Mouse (Mus musculus) c-Kit-positive CD71-positive TER-119-positive erythroid progenitor cells, embryonic 14.5 days (primary cell): ENCODE results near the gene Serpine1.
A peak's percentile ranks its signal among the peaks of the same experiment; 100 is the strongest.

Experiments used
- DNase-seq: peaks from one replicate; pipeline ENCODE4 v3.0.0-alpha.2; 2013; ENCODE audit warnings: low spot score

Serpine1 gene

DNA sequence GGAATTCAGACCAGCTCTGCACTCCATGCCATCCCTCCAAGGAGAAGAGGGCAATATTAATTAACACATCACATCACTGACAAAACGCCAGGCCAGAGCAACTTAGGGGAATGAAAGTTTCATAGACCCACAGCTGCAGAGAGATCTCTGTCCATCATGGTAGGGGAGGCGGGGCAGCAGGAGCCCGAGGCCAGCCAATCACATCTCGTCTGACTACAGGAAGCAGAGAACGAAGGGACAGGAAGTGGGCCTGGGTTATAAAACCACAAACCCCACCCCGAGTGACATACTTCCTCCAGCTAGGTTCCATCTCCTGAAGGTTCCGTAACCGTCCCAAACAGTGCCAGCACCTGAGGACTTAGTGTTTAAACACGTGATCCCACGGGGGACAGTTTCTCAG, 23.1 kb upstream of the Serpine1 start:
- no peak for DNase-seq

DNA sequence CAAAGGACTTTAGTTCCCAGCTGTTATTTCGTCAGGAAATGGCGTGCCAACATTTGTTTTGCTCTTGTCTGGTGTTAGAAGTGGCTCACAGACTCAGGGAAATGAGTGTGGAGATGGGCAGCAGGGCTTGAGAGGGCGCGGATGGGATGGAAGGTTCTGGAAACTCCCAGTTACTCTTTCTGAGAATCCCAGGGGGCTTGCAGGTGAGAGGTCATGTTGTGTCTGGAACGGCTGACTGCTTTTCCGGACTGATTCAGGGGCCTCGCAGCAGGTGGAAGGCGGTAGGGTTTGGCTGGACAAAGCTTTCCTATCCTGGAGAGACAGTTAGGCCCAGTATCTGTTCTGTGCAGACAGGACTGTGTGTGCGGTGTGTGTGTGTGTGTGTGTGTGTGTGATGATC, 21.7 kb upstream of the Serpine1 start:
- no peak for DNase-seq

GRCm38 (mm10) chr5:137091560-137091959, 19.5 kb upstream of the Serpine1 start:
- no peak for DNase-seq

DNA sequence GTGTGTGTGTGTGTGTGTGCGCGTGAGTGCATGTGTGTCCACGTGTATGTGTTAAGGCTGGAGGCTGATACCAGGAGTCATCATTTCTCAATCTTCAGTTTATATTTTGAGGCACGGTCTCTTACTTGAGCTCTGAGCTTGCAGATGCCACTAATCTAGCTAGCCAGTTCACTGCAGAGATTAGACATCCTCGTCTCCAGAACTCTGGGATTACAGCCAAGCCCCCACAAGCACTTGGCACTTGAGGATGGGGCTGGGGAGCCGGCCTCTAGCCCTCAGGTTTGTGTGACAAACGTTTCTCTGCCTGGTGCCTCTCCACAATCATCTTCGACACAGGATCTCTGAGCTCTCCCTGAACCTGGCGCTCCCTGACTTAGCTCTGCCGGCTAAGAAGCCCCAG, 18.8 kb upstream of the Serpine1 start:
- DNase-seq, result no peak

DNA sequence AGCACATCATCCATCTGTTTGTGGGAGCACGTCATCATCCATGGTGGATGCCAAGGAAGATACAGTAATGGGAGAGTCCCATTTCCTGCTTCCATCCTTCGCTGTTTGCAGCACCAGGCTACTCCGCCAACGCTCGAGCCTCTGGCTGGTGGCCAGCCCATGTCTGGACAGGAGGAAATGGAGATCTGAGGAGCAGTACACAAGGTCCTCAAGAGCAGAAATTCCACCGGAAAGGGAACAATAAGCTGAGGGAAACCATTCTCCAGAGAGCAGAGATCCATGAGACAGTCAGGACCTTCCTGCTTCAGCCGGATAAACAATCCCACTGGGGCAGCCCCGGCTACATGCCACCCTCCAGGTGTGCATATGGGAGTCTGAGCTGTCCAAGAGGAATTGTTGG, 15.3 kb upstream of the Serpine1 start:
- DNase-seq, result no peak

- DNase-seq, result no peak
Observed at GRCm38 (mm10) chr5:137085731-137086130, 13.7 kb upstream of the Serpine1 start.

GRCm38 (mm10) chr5:137085021-137085420, 13.0 kb upstream of the Serpine1 start:
- no peak for DNase-seq

DNA sequence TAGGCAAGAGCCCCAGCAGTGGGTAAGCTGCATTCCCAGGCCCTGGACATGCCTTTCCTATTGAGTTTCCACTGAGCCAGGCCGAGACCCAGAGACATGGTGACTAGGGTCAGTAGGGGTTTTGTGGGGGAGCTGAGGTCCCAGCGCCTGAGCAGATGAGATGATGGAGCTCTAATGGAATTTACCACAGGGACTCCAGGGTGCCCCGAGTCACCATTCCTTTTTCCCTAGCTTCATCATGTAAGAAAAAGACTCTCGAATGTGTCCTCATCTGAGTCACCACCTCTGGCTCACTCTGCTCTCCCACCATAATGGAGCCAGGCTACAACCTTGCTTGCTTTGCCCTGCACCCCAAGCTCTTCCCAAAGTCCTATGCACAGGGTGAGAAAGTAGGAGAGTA, 11.0 kb upstream of the Serpine1 start:
- DNase-seq, result no peak

DNA sequence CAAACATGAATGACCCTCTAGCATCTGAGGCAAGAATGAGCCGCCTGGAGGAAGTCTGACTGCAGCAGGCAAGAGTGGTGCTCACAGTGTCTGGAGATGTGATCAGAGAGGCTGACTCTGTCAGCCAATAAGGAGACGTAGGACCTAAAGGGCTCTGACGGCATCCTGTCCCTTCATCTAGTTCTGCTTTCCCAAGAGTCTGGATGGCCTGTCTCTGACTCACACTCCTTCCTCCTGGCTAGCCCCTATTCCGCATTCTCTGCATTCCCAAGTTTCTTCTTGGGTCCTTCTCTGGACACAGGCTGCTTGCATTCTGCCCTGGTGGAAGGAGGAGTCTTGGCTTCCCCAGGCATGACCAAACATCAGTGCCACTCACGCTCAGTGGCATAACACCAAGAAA, 7.8 kb upstream of the Serpine1 start:
- DNase-seq, result no peak

DNA sequence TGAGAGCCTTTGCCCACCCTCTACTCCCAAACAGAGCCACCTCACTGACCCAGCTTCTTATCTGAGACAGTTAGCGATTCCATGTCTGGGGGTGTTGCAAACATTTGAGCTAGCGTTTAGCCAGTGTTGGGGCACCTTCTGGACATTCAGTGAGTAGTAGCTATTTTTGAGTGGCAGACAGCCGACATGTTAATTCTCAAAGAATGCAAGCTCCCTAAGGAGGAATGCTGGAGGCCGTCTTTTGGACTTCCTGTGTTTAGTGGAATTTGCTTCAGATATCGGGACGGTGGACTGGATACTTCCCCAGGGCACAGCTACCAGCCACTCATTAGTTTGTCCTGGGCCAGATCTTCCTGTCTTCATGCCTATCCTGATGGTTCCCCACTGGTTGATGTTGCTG, 6.5 kb upstream of the Serpine1 start:
- DNase-seq, result no peak

GRCm38 (mm10) chr5:137078041-137078440, 6.0 kb upstream of the Serpine1 start:
- DNase-seq, result no peak

DNA sequence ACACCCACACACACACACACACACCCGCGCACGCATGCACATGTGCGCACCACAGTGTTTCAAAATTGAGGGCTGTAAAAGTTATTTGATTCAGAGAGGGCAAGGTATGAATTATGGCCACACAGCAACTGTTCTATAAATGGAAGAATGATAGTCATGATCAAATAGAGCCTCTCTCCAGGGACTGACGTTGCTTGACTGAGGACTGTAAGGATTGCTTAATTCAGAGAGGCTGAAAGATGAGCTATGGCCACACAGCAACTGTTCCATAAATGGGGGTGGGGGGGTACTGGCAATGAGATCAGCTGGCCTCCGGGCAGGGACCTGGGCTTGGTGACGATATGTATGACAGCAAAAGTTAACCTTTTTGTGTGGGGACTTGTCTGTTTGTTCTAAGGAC, 5.1 kb upstream of the Serpine1 start:
- no peak for DNase-seq

DNA sequence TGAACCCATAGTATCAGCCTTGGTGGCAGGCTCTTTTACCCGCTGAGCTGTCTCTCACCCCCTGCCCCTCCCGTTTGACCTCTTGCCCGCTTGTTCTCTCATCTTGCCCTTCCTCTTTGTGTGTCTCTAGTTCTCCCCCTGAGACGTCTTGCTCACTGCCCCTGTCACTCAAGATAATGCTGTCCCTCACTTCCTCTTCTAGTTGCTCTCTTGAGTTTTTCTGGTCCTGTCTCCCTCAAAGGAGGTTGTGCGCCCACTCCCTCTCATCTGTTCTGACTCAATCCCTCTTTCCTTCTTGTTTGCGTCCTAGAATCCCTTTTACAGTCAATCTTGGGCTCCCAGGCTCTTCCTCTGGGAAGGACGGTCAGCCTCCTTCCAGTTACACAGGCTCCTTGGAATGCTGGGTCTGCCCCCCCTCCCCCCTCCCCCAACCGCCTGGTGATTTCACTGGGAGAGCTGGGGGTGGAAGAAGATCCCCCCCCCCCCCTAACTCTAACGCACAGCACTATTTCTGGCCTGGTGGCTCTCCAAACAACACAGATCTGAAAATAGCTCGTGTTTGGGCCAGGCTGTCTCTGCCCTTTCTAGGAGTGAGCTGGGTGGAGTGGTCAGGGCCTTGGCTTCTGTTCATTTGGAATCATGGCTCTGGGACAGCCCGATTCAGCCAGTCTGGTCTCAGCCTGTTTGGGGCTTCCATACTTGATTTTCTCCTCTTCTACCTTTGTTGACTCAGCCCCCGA, 4.3 kb upstream of the Serpine1 start:
- no peak for DNase-seq

DNA sequence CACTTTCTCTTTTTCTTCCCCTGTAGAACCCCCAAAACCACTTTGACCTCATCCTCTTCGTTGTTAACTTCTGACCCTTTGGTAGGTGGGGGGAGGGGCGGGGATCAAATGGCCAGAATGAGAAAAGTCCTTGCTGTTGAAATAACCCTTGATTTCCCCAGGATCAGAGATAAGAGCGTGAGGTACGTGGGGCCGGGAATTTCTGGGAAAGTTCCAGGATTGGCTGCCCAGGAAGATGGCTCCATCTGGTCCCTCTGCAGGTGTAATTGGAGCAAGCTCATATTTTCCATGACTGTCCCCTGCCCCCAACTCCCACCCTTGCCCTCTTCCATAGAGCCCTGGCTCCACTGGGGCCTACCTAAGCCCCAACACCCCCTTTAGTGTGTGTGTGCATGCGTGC, 3.7 kb upstream of the Serpine1 start:
- no peak for DNase-seq

DNA sequence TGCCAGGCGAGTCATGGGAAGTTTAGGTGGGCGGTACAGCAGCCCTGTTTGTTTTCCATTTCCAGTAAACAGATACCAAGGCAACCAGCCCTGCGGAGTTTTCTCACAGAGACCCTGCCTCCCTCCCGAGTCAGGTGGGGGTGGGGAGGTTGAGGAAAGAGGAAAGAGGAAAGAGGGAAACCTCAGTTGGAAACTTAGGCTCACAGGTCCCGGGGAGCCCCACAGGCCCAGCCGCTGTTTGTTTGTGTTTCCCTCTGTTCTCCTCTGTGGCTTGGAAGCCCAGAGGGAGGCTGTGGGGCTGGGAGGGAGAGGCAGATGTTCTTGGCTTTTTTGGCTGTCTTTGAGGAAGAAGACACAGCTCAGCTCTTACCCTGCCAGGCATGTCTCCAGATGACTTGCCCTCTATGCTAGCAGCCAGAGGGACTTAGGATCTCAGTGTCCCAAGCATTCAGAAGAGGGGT, 2.2 kb upstream of the Serpine1 start:
- DNase-seq, result no peak

DNA sequence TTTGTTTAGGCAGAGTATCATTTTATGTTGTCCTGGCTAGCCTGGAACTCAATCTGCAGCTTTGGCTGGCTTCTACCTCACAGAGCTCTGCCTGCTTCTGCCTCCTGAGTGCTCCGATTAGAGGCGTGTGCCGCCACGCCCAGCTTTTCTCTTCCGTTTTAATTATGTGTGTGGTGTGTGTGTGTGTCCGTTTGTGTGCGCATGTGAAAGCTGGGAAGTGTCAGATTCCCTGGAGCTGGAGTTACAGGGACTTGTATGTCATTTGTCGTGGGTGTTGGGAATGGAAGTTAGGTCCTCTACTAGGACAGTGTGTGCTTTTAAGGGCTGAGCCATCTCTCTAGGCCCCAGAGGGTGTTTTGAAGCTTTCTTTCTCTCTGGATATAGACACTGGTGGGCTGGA, 1.1 kb upstream of the Serpine1 start:
- no peak for DNase-seq

- no peak for DNase-seq
Observed at GRCm38 (mm10) chr5:137070881-137071605, 1.0 kb downstream of the Serpine1 start.

DNA sequence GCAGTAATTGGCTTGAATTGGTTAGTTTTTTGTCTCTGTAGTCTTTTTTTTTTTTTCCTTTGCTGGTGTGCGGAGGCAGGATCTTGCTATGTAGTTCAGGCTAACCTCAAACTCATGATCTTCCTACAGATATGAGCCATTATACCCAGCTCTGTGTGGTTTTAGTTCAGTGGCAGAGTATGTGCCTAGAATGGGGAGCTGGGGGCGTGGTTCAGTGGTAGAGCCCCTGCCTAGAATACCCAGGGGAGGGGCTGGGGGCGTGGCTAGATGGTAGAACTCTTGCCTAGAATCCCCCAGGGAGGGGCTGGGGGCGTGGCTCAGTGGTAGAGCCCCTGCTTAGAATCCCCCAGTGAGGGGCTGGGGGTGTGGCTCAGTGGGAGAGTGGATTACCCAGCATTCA, 3.4 kb downstream of the Serpine1 start:
- DNase-seq, result no peak

- DNase-seq, result no peak
Observed at GRCm38 (mm10) chr5:137065923-137066322, 6.1 kb downstream of the Serpine1 start.

GRCm38 (mm10) chr5:137065454-137065853, 6.6 kb downstream of the Serpine1 start:
- no peak for DNase-seq

DNA sequence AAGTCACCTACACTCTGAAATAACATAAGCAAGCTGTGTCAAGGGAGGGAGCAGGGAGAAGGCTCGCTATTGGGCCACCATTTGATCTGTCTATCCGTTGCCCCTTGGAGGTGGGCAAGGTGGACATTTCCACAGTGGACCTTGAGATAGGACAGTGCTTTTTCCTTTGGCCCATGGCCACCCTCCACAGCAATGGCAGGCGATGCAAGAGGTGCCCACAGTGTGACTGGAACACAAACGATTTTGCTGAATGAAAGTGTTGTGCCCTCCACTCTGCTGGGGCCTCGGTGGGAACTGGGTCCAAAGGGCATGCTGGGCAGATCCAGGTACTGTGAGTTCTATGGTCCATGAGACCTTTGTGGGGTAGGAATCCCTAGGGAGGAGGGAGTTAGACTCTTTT, 9.5 kb downstream of the Serpine1 start:
- DNase-seq, result no peak

- DNase-seq, result peak; percentile 31
Observed at GRCm38 (mm10) chr5:137061809-137062481, 10.1 kb downstream of the Serpine1 start.

GRCm38 (mm10) chr5:137054873-137055272, 17.2 kb downstream of the Serpine1 start:
- no peak for DNase-seq
